Mouse (Mus musculus) kidney, embryonic 16.5 days (tissue): ENCODE data around the gene Kif16b. TPM values are rescaled to one million over a fixed set of nuclear protein-coding genes. Genes with fewer than 3 reads are reported as not detected.

Experiments
- ATAC-seq: fragments of 200-750 bp; cut with Nextera tagmentation; 2 replicates; pipeline ENCODE4 v1.8.0; 2017; ENCODE audit warnings: moderate TSS enrichment; ENCODE audit not compliant: low FRiP score, low TSS enrichment
- H3K27ac ChIP-seq: fragments of 300-500 bp; sonication (generic); 2 replicates; pipeline ENCODE4 v1.5.1; 2014; ENCODE audit warnings: low read length
- H3K27me3 ChIP-seq: fragments of 300-500 bp; sonication (generic); 2 replicates; pipeline ENCODE4 v1.6.1; 2014; ENCODE audit warnings: low read length, control low read depth, mixed read lengths; ENCODE audit not compliant: insufficient read depth
- H3K36me3 ChIP-seq: fragments of 300-500 bp; sonication (generic); 2 replicates; pipeline ENCODE4 v1.6.1; 2014; ENCODE audit warnings: low read length, control low read depth, mixed read lengths; ENCODE audit not compliant: insufficient read depth
- H3K4me1 ChIP-seq: fragments of 300-500 bp; sonication (generic); 2 replicates; pipeline ENCODE4 v1.6.1; 2014; ENCODE audit warnings: low read length, control low read depth, mixed read lengths; ENCODE audit not compliant: insufficient read depth
- H3K4me2 ChIP-seq: fragments of 300-500 bp; sonication (generic); replicated peaks from 2 replicates; pipeline ENCODE4 v1.6.1; 2014; ENCODE audit warnings: low read depth, low read length
- H3K4me3 ChIP-seq: fragments of 300-500 bp; sonication (generic); 2 replicates; pipeline ENCODE4 v1.5.1; 2014; ENCODE audit warnings: mild to moderate bottlenecking, low read length
- H3K9ac ChIP-seq: fragments of 300-500 bp; sonication (generic); replicated peaks from 2 replicates; pipeline ENCODE4 v1.6.1; 2014; ENCODE audit warnings: low read length
- H3K9me3 ChIP-seq: fragments of 300-500 bp; sonication (generic); 2 replicates; pipeline ENCODE4 v1.6.1; 2016; ENCODE audit warnings: low read length, control low read depth
- WGBS: fragments of 180-500 bp; shearing (Covaris S2); extraction: QIAGEN DNeasy Blood & Tissue Kit; methylation state at CpG from one replicate; pipeline ENCODE4 v1.1.7; 2014; 5-methylcytosine and 5-hydroxymethylcytosine counted together
- polyA plus RNA-seq: library from polyadenylated mRNA; unstranded; fragments of >200 nt; fragmentation: Nextera tagmentation; extraction: Ambion mirVana; gene quantifications from 2 replicates; pipeline ENCODE4 v1.2.1, GENCODE M21; 2015

The Kif16b gene
- polyA plus RNA-seq, 1 experiment from 2014 or later = 18.2 TPM

DNA sequence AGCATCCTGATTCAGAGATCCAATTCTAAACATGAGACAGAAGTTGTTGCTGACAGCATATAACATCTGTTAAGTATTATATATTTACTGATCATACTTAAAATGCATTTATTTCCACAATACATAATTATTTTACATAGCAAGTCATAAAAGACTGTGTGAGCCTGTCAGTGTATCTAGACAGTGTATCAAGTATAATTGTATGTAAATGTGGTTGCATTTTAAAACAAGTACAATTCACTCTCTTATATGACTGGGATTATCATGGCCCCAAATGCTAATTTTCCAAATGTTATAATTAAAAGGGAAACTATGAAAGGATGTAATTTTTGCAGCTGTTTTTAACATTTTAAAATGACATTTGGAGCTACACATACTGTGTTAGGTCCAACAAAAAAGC lies 182.3 kb downstream of the Kif16b start:
- H3K36me3 ChIP-seq = no peaks in the 10 kb centered on the region
- H3K9me3 ChIP-seq = no peaks in the 10 kb centered on the region
- H3K4me1 ChIP-seq = no peaks in the 10 kb centered on the region
- no peak for ATAC-seq
- H3K9ac ChIP-seq = no peak overlapping the region
- H3K27ac ChIP-seq = no peak overlapping the region
- H3K4me3 ChIP-seq = no peak overlapping the region
- H3K4me2 ChIP-seq = no peak overlapping the region
- H3K27me3 ChIP-seq = no peaks in the 10 kb centered on the region

- Histone ChIP-seq H3K4me3 (no peak overlapping the region), H3K27ac (no peak overlapping the region), H3K4me2 (no peak overlapping the region), H3K9ac (no peak overlapping the region), H3K9me3 (no peaks in the 10 kb centered on the region), H3K4me1 (no peaks in the 10 kb centered on the region), H3K27me3 (no peaks in the 10 kb centered on the region), H3K36me3 (0 out of 2 replicates have a peak, but pooled peaks cover 1% of the 10 kb centered on the region)
- 77% methylated on average over 4 of the region's 4 CpGs for WGBS
- ATAC-seq = no peak
Measured at GRCm38 (mm10) chr2:142717591-142717990, 183.7 kb downstream of the Kif16b start.

DNA sequence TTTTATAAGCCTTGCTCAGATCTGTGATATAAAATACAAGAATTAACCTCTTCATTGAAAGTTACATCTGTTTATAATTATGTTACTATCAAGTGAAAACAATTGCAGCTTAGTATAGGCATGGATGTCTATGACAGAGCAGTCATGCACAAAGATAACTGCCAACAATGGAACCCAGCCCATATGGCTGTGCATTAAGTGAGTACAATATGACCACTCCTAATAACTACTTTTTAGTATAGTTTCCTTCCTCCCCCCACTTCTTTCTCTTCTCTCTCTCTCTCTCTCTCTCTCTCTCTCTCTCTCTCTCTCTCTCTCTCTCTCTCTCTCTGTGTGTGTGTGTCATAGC lies 185.4 kb downstream of the Kif16b start:
- Histone ChIP-seq H3K36me3 (0 out of 2 replicates have a peak, but pooled peaks cover 11% of the 10 kb centered on the region), H3K4me2 (no peak overlapping the region), H3K9ac (no peak overlapping the region), H3K4me3 (no peak overlapping the region), H3K4me1 (no peaks in the 10 kb centered on the region), H3K9me3 (no peaks in the 10 kb centered on the region), H3K27me3 (no peaks in the 10 kb centered on the region), H3K27ac (no peak overlapping the region)
- ATAC-seq = no peak

DNA sequence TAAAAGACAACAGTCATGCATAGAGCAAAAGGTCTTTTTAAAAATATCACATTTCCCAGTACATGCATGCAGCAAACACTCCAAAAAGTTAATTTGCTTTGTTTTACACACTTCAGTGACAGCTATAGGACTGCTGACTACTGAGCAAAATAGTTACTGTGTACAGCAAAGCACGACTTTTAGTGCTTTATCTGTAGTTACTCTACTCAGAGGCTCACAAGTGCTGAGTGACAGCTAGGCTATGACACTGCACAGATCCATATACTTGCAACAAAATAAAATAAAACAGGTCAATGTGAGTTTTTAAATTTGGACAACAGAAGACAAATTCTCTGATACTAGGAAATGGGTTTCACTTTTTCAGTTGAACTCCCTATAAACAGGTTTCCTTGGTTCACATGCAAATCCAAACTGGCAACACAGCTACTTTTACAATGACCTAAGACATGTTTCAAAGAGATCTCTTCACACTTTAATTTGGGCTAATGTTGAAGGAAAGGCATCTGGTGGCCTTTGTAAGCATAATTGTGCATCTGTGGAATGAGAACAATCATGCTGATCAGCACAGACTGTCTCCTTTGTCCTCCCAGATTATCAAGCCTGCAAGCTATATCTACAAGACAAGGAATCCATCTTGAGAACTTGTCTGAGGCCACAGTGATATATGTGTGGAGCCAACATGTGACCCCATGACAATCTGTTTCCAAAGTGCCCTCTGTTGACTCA lies 186.0 kb downstream of the Kif16b start:
- no peak overlapping the region for H3K27ac ChIP-seq
- 50% methylated on average over 1 of the region's 1 CpGs for WGBS
- H3K36me3 ChIP-seq = 0 out of 2 replicates have a peak, but pooled peaks cover 11% of the 10 kb centered on the region
- H3K4me3 ChIP-seq = no peak overlapping the region
- H3K9ac ChIP-seq = no peak overlapping the region
- ATAC-seq = no peak
- no peak overlapping the region for H3K4me2 ChIP-seq
- no peaks in the 10 kb centered on the region for H3K9me3 ChIP-seq
- H3K4me1 ChIP-seq = no peaks in the 10 kb centered on the region
- no peaks in the 10 kb centered on the region for H3K27me3 ChIP-seq

DNA sequence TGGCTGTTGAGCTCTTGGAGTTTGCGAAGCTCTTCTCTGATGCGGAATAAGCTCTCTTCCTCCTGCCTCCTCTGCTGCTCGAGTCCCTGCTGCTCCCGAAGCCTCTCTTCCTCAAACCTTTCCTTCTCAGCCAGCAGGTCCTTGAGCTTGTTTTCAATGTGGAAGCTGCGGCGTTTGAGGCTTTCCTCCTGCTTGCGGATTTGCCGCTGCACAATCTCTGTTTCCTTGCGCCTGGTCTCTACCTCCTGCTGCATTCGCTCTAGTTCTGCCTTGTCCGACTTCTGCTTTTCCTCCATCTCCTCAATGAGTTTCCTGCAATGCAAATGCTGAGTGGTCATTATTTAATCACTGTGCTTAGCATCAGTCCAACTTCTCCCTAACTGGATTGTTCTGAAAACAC lies 188.6 kb downstream of the Kif16b start:
- H3K9ac ChIP-seq = no peak overlapping the region
- no peak for ATAC-seq
- H3K27ac ChIP-seq = no peak overlapping the region
- no peak overlapping the region for H3K4me3 ChIP-seq
- no peaks in the 10 kb centered on the region for H3K27me3 ChIP-seq
- WGBS = 87% methylated on average over 11 of the region's 11 CpGs
- no peaks in the 10 kb centered on the region for H3K9me3 ChIP-seq
- H3K36me3 ChIP-seq = 0 out of 2 replicates have a peak, but pooled peaks cover 11% of the 10 kb centered on the region
- H3K4me2 ChIP-seq = no peak overlapping the region
- H3K4me1 ChIP-seq = no peaks in the 10 kb centered on the region

DNA sequence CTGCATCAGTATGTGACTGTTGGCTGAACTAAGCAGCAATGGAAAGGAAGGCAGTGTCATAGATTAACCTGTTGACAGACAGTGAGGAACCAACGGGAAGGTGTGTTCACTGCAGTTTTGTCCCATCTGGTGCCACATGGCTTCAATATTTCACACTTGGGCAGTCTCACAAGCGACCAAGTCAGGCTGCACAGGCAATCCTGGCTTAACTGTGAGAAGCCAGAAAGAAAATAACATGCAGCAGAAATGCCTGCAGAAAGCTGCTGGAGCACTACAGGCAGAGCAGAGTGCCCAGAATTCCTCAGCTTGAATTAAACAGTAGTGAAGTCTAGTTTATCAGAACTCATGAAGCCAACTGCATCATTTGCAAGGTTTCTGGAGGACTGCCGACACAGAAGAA lies 192.0 kb downstream of the Kif16b start:
- no peak overlapping the region for H3K27ac ChIP-seq
- 78% methylated on average over 3 of the region's 3 CpGs for WGBS

DNA sequence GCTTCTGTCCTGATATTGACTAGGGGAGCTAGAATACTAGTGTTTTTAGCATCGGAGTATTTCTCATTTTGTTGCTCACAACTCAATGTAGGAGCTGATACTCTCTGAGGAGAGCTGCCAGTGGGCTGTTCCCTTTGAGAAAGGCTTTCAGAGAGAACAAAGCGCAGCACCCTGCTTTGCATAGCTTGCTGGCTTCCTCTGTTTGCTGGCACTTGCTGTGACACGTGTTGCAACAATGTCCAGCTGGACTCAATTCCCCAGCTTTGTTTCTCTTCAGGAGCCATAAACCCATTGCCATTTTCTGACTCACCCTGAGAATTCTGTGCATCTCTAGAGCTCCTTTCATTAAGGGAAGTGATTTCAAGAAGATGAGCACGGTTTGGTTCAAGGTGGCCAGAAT lies 200.6 kb downstream of the Kif16b start:
- Histone ChIP-seq H3K4me3 (no peak overlapping the region), H3K36me3 (0 out of 2 replicates have a peak, but pooled peaks cover 10% of the 10 kb centered on the region), H3K27ac (no peak overlapping the region), H3K27me3 (no peaks in the 10 kb centered on the region), H3K9me3 (no peaks in the 10 kb centered on the region), H3K4me1 (no peaks in the 10 kb centered on the region), H3K9ac (no peak overlapping the region), H3K4me2 (no peak overlapping the region)
- WGBS = 76% methylated on average over 4 of the region's 4 CpGs
- no peak for ATAC-seq

More for the DNA sequence above, 192.0 kb downstream of the Kif16b start:
- no peak overlapping the region for H3K4me3 ChIP-seq
- no peak overlapping the region for H3K4me2 ChIP-seq
- no peaks in the 10 kb centered on the region for H3K27me3 ChIP-seq
- peaks cover 11% of the 10 kb centered on the region; the same call in 1 of the 2 replicates for H3K36me3 ChIP-seq
- ATAC-seq = no peak
- no peaks in the 10 kb centered on the region for H3K9me3 ChIP-seq
- no peak overlapping the region for H3K9ac ChIP-seq
- no peaks in the 10 kb centered on the region for H3K4me1 ChIP-seq

DNA sequence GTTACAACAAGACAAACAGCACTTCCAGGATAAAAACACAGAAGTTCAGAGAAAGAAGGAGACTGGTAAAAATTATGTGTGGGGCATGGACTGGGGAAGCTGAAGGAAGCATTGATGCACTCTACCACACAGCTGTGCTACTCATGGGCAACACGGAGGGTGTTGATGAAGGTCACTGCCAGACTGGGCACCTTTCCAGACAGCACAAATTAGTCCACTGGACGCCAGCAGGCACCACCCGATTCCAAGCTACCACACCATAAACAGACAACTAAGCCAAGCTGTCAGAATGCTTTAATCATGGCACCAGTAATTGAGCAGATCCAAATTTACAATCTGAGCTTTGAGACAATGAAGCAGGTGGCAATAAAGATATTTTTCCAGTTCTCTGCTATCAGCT lies 202.7 kb downstream of the Kif16b start:
- no peak for ATAC-seq
- no peaks in the 10 kb centered on the region for H3K9me3 ChIP-seq
- no peak overlapping the region for H3K4me2 ChIP-seq
- no peaks in the 10 kb centered on the region for H3K4me1 ChIP-seq
- no peaks in the 10 kb centered on the region for H3K27me3 ChIP-seq
- WGBS = 62% methylated on average over 3 of the region's 3 CpGs
- no peak overlapping the region for H3K9ac ChIP-seq
- H3K4me3 ChIP-seq = no peak overlapping the region
- 0 out of 2 replicates have a peak, but pooled peaks cover 10% of the 10 kb centered on the region for H3K36me3 ChIP-seq
- H3K27ac ChIP-seq = no peak overlapping the region

DNA sequence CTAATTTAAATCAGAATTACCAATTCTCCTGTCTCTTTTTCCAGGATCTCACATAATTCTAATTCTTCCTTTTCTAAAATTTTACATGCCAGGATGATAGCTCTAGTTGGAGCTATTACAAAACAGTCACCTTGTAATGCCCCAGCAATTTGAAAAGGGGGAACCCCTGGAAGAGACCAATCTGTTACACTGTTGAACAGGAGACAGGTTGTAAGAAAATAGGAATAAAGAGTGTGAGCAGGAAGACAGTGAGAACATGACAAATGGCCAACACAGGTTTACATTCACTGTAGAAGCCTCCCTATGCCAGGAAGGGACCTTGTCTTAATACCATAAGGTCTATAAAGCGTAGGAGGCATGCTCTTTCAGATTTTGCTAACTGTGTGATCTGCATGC lies 206.4 kb downstream of the Kif16b start:
- ATAC-seq = no peak
- WGBS = 96% methylated on average over 1 of the region's 1 CpGs
- Histone ChIP-seq H3K4me3 (no peak overlapping the region), H3K36me3 (0 out of 2 replicates have a peak, but pooled peaks cover 2% of the 10 kb centered on the region), H3K27me3 (no peaks in the 10 kb centered on the region), H3K27ac (no peak overlapping the region), H3K9ac (no peak overlapping the region), H3K4me2 (no peak overlapping the region), H3K9me3 (no peaks in the 10 kb centered on the region), H3K4me1 (no peaks in the 10 kb centered on the region)

DNA sequence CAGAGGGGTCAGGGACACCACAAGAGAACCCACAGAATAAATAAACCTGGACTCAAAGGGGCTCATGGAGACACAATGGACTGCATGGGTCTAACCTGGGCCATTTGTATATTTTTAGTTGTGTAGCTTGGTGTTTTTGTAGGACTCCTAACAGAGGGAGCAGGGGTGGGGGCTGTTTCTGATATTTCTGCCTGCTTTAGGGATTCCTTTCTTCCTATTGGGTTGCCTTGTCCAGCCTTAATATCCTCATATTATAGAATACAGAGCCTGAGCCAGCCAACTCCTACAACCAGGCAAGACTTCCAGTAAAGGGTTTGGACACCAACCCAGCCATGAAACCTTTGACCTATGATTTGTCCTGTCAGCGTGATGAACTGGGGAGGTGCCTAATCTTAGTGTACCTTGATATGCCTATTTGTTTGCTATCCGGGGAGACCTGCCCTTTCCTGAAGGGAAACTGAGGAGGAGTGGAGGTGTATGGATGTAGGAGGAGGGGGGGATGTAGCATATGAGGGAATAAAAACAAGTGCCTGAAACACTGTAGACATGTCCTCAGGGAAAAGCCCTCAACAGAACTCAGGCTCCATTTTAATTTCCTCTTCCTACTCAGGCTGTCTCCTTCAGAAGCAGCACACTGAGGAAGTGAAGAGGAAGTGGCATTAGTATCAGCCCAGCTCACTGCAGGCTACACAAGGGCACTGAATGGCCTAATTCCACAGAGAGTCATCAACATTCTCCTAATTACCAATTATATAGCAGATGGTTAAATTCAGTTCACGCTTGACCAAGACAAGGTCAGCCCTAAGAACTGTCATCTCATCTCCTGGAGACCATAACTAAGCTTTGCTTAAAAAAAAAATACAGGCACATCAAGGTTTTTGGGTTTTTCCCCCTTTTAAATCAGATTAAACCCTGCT lies 207.1 kb downstream of the Kif16b start:
- Histone ChIP-seq H3K9me3 (no peaks in the 10 kb centered on the region), H3K4me1 (no peaks in the 10 kb centered on the region), H3K27me3 (no peaks in the 10 kb centered on the region), H3K27ac (no peak overlapping the region), H3K4me2 (no peak overlapping the region), H3K4me3 (no peak overlapping the region), H3K9ac (no peak overlapping the region), H3K36me3 (no peaks in the 10 kb centered on the region)
- WGBS = 66% methylated on average over 3 of the region's 3 CpGs
- no peak for ATAC-seq
